Mouse (Mus musculus) kidney, adult 2 months (tissue): ENCODE results near the gene Rabggta.

Experiments used
- CTCF ChIP-seq: fragments of 200-500 bp; conservative IDR thresholded peaks from 2 replicates; pipeline ENCODE4 v1.5.1; 2011; ENCODE audit warnings: low read depth, mild to moderate bottlenecking, control low read depth, low read length, moderate library complexity, mixed read lengths; ENCODE audit not compliant: insufficient read depth, insufficient read length
- POLR2A ChIP-seq: fragments of 200-500 bp; IDR thresholded peaks from one replicate; pipeline ENCODE4 v1.6.1; 2011; ENCODE audit warnings: low read depth, low read length, control low read depth

- TF ChIP-seq CTCF (no peak), POLR2A (no peak)
These were observed 24.8 kb downstream of the Rabggta start for GRCm38 (mm10) chr14:55697226-55697625.
